Mouse (Mus musculus) regulatory T cell (primary cell): ENCODE measurements at regions not wholly inside any gene's neighbourhood (a gene's known extent, or its start where the extent isn't known, plus 50 kb on each side); places are given as distances from the start of the nearest gene placed in this dataset.
"Not testable (repeated sequence)": the region's sequence is repeated elsewhere in the genome, so short reads cannot be mapped to it uniquely, and the experiment has no call there.

ENCODE experiments used
- in situ Hi-C: fragments of 300-600 bp; cut with MboI, MseI; formaldehyde crosslinking; loops from one replicate; pipeline ENCODE4 v1.15.1; 2025; ENCODE audit warnings: high pct_unique_total_duplicates

- in situ Hi-C loops = no loop called here
Observed at GRCm38 (mm10) chr10:15321480-15321879, 603.5 kb upstream of the Gje1 start.

- in situ Hi-C loops = no loop called here
Observed at GRCm38 (mm10) chr10:15317017-15317607, 599.1 kb upstream of the Gje1 start.

- in situ Hi-C loops = no loop called here
Observed at GRCm38 (mm10) chr10:15310650-15311049, 592.6 kb upstream of the Gje1 start.

GRCm38 (mm10) chr10:15305811-15306473, 587.9 kb upstream of the Gje1 start:
- in situ Hi-C loops = no loop called here

- in situ Hi-C loops = no loop called here
Observed at GRCm38 (mm10) chr10:15300199-15301085, 582.4 kb upstream of the Gje1 start.

GRCm38 (mm10) chr10:15299331-15300198, 581.6 kb upstream of the Gje1 start:
- in situ Hi-C loops = no loop called here

- in situ Hi-C loops = no loop called here
Observed at GRCm38 (mm10) chr10:15297257-15297656, 579.2 kb upstream of the Gje1 start.

- in situ Hi-C loops = no loop called here
Observed at GRCm38 (mm10) chr10:15294125-15294524, 576.1 kb upstream of the Gje1 start.

GRCm38 (mm10) chr10:15263337-15263736, 545.3 kb upstream of the Gje1 start:
- in situ Hi-C loops = not testable (repeated sequence)

- in situ Hi-C loops = not testable (repeated sequence)
Observed at GRCm38 (mm10) chr10:15262282-15262681, 544.3 kb upstream of the Gje1 start.

- in situ Hi-C loops = no loop called here
Observed at GRCm38 (mm10) chr10:15249402-15250086, 531.5 kb upstream of the Gje1 start.

GRCm38 (mm10) chr10:15248899-15249298, 530.9 kb upstream of the Gje1 start:
- in situ Hi-C loops = no loop called here

- in situ Hi-C loops = no loop called here
Observed at GRCm38 (mm10) chr10:15244376-15245262, 526.6 kb upstream of the Gje1 start.

- in situ Hi-C loops = no loop called here
Observed at GRCm38 (mm10) chr10:15243460-15243859, 525.4 kb upstream of the Gje1 start.

- in situ Hi-C loops = no loop called here
Observed at GRCm38 (mm10) chr10:15218883-15219282, 500.9 kb upstream of the Gje1 start.

- in situ Hi-C loops = no loop called here
Observed at GRCm38 (mm10) chr10:15179585-15179984, 461.6 kb upstream of the Gje1 start.

- in situ Hi-C loops = no loop called here
Observed at GRCm38 (mm10) chr10:15174421-15174820, 456.4 kb upstream of the Gje1 start.

GRCm38 (mm10) chr10:15172558-15172957, 454.5 kb upstream of the Gje1 start:
- in situ Hi-C loops = no loop called here

GRCm38 (mm10) chr10:15140703-15141102, 422.7 kb upstream of the Gje1 start:
- in situ Hi-C loops = loop anchor here (5.0 kb wide), 1 partner anchor 103 kb away; no protein-coding TSS in a partner anchor
